Comparison of ENCODE assay signal across 9 mouse cellular contexts in genomic region chr15:60097141-60097540, GRCm38 (mm10).
DNase-seq lines count a peak whose midpoint lies in the region; ATAC-seq and TF ChIP-seq lines count a peak whose summit lies in the region.
"Had no signal": no experiment of that assay in that cellular context is flagged by ENCODE, and none has a peak within 500 bp of the region (broad histone marks: within the 10 kb centered on the region; RNA-seq: fewer than 3 reads in every experiment).

No protein-coding gene starts in this region.

- no peaks in the 10 kb centered on the region for H3K36me3 ChIP-seq in forebrain, embryonic 12.5 days (replicated peaks)
- no peaks in the 10 kb centered on the region for H3K36me3 ChIP-seq in hindbrain, embryonic 14.5 days (replicated peaks; ENCODE audit: control insufficient read depth, insufficient read depth)
- no peaks in the 10 kb centered on the region for H3K36me3 ChIP-seq in midbrain, embryonic 14.5 days (ENCODE audit: control insufficient read depth, insufficient read depth, low read length)
- H3K36me3 ChIP-seq: lung, embryonic 15.5 days had no signal

- no peaks in the 10 kb centered on the region for H3K27me3 ChIP-seq in forebrain, embryonic 12.5 days
- H3K27me3 ChIP-seq in hindbrain, embryonic 14.5 days (ENCODE audit: control insufficient read depth, insufficient read depth, low read length) = no peaks in the 10 kb centered on the region
- no peaks in the 10 kb centered on the region for H3K27me3 ChIP-seq in midbrain, embryonic 14.5 days (ENCODE audit: control insufficient read depth, insufficient read depth, low read length)
- H3K27me3 ChIP-seq: lung, embryonic 15.5 days had no signal

- H3K27ac ChIP-seq in bone marrow macrophage, adult 2 months (ENCODE audit: insufficient read depth, low read depth, low read length) = no peak overlapping the region
- no peak overlapping the region for H3K27ac ChIP-seq in forebrain, embryonic 12.5 days
- no peak overlapping the region for H3K27ac ChIP-seq in hindbrain, embryonic 14.5 days
- H3K27ac ChIP-seq in midbrain, embryonic 14.5 days (replicated peaks; ENCODE audit: low read depth, low read length) = no peak overlapping the region
- H3K27ac ChIP-seq: lung, embryonic 15.5 days had no signal

- no peak overlapping the region for H3K4me3 ChIP-seq in bone marrow macrophage, adult 2 months (ENCODE audit: insufficient read depth, low read length)
- no peak overlapping the region for H3K4me3 ChIP-seq in forebrain, embryonic 12.5 days (replicated peaks)
- no peak overlapping the region for H3K4me3 ChIP-seq in hindbrain, embryonic 14.5 days (replicated peaks; ENCODE audit: low read length)
- no peak overlapping the region for H3K4me3 ChIP-seq in midbrain, embryonic 14.5 days (replicated peaks; ENCODE audit: low read depth, low read length)
- H3K4me3 ChIP-seq: lung, embryonic 15.5 days had no signal

- no peak for TF ChIP-seq POLR2A in bone marrow macrophage, adult 2 months (IDR thresholded peaks at IDR 0.05; ENCODE audit: borderline replicate concordance, low read depth, low read length)

- TF ChIP-seq CTCF in bone marrow macrophage, adult 2 months (IDR thresholded peaks at IDR 0.05; ENCODE audit: low read depth, low read length) = peak; percentile 76

- no peak overlapping the region for H3K4me2 ChIP-seq in forebrain, embryonic 12.5 days
- H3K4me2 ChIP-seq in hindbrain, embryonic 14.5 days (replicated peaks) = no peak overlapping the region
- no peak overlapping the region for H3K4me2 ChIP-seq in midbrain, embryonic 14.5 days (ENCODE audit: low read length)
- H3K4me2 ChIP-seq: lung, embryonic 15.5 days had no signal

- DNase-seq in gastrocnemius, adult 18-20 months (ENCODE audit: low spot score) = peak; percentile 13
- no peak for DNase-seq in gastrocnemius, postnatal 25 days
- peak; percentile 77 for DNase-seq in hindbrain, embryonic 14.5 days (ENCODE audit: low spot score)
- DNase-seq in left cerebral cortex, adult 9 months (ENCODE audit: low spot score in 2 of 2) = peak; percentile 13 to 79
- peak; percentile 85 for DNase-seq in midbrain, embryonic 14.5 days
- peak; percentile 36 to 67 for DNase-seq in spleen, postnatal 4 days (ENCODE audit: low spot score in 2 of 2)

- H3K9ac ChIP-seq in forebrain, embryonic 12.5 days = no peak overlapping the region
- no peak overlapping the region for H3K9ac ChIP-seq in hindbrain, embryonic 14.5 days
- no peak overlapping the region for H3K9ac ChIP-seq in midbrain, embryonic 14.5 days (replicated peaks; ENCODE audit: low read length)
- H3K9ac ChIP-seq: lung, embryonic 15.5 days had no signal

- no peaks in the 10 kb centered on the region for H3K9me3 ChIP-seq in forebrain, embryonic 12.5 days
- H3K9me3 ChIP-seq in hindbrain, embryonic 14.5 days (ENCODE audit: control insufficient read depth, low read length) = no peaks in the 10 kb centered on the region
- H3K9me3 ChIP-seq in midbrain, embryonic 14.5 days (ENCODE audit: control insufficient read depth, low read length) = no peaks in the 10 kb centered on the region
- H3K9me3 ChIP-seq: lung, embryonic 15.5 days had no signal

- WGBS in forebrain, embryonic 12.5 days = 11% methylated on average over 4 of the region's 4 CpGs
- 15% methylated on average over 4 of the region's 4 CpGs for whole genome bisulfite sequencing in hindbrain, embryonic 14.5 days
- 14% methylated on average over 4 of the region's 4 CpGs for WGBS in midbrain, embryonic 14.5 days

- H3K4me1 ChIP-seq in bone marrow macrophage, adult 2 months (ENCODE audit: control insufficient read depth, insufficient read depth, low read length) = no peaks in the 10 kb centered on the region
- no peaks in the 10 kb centered on the region for H3K4me1 ChIP-seq in forebrain, embryonic 12.5 days
- H3K4me1 ChIP-seq in hindbrain, embryonic 14.5 days (replicated peaks; ENCODE audit: control insufficient read depth, insufficient read depth, low read length) = no peaks in the 10 kb centered on the region
- no peaks in the 10 kb centered on the region for H3K4me1 ChIP-seq in midbrain, embryonic 14.5 days (ENCODE audit: control insufficient read depth, insufficient read depth, low read length)

- ATAC-seq in forebrain, embryonic 12.5 days (ENCODE audit: low FRiP score) = peak; percentile 82
- peak; percentile 70; the same call in 1 of the 2 replicates for ATAC-seq in hindbrain, embryonic 14.5 days (ENCODE audit: low FRiP score)
- peak; percentile 84 for ATAC-seq in midbrain, embryonic 14.5 days (ENCODE audit: low FRiP score, low TSS enrichment)
